Mouse (Mus musculus) heart, adult 2 months (tissue): ENCODE results near the gene Gm5447. TPM values are rescaled to one million over a fixed set of nuclear protein-coding genes. Genes with fewer than 3 reads are reported as not detected.

Experiments used
- DNase-seq, 2 experiments: peaks; one replicate each; pipeline ENCODE4 v3.0.0; 2021
- H3K27ac ChIP-seq: fragments of 200-600 bp; 2 replicates; pipeline ENCODE4 v1.8.1; 2022
- H3K27me3 ChIP-seq: fragments of 200-500 bp; 2 replicates; pipeline ENCODE4 v1.6.1; 2012; ENCODE audit warnings: mild to moderate bottlenecking, low read length, inconsistent platforms, mixed read lengths; ENCODE audit not compliant: control insufficient read depth, insufficient read depth
- H3K36me3 ChIP-seq: fragments of 200-500 bp; 2 replicates; pipeline ENCODE4 v1.6.1; 2012; ENCODE audit warnings: low read length, inconsistent platforms; ENCODE audit not compliant: control insufficient read depth, insufficient read depth
- H3K4me1 ChIP-seq: fragments of 200-500 bp; 2 replicates; pipeline ENCODE4 v1.6.1; 2011; ENCODE audit warnings: low read length; ENCODE audit not compliant: control insufficient read depth, insufficient read depth
- H3K4me3 ChIP-seq: fragments of 200-600 bp; 2 replicates; pipeline ENCODE4 v1.8.1; 2022
- H3K79me2 ChIP-seq: fragments of 200-500 bp; replicated peaks from 2 replicates; pipeline ENCODE4 v1.6.1; 2012; ENCODE audit warnings: mild to moderate bottlenecking, inconsistent platforms, low read length, moderate library complexity, mixed read lengths; ENCODE audit not compliant: control insufficient read depth, insufficient read depth
- H3K9ac ChIP-seq: fragments of 200-500 bp; 2 replicates; pipeline ENCODE4 v1.6.1; 2012; ENCODE audit warnings: low read depth, mild to moderate bottlenecking, control low read depth, inconsistent platforms, low read length, mixed read lengths
- CTCF ChIP-seq: fragments of 200-600 bp; IDR thresholded peaks from 2 replicates; pipeline ENCODE4 v1.8.1; 2022; ENCODE audit warnings: antibody characterized with exemption, mild to moderate bottlenecking, moderate library complexity
- EP300 ChIP-seq: fragments of 200-500 bp; IDR thresholded peaks from 2 replicates; pipeline ENCODE4 v1.6.1; 2011; ENCODE audit warnings: low read depth, low read length, control low read depth; ENCODE audit not compliant: insufficient read depth
- POLR2A ChIP-seq: fragments of 200-500 bp; IDR thresholded peaks from 2 replicates; pipeline ENCODE4 v1.6.1; 2011; ENCODE audit warnings: mild to moderate bottlenecking, low read depth, low read length, control low read depth; ENCODE audit not compliant: insufficient read depth
- WGBS: fragments of 180-500 bp; shearing (Covaris S2); methylation state at CpG from one replicate; pipeline ENCODE4 v1.1.7; 2018; 5-methylcytosine and 5-hydroxymethylcytosine counted together
- intact Hi-C: fragments of 180-260 bp; cut with DNase I; formaldehyde crosslinking; loops from one replicate; pipeline ENCODE4 v1.15.1; 2025
- polyA plus RNA-seq: library from polyadenylated mRNA; depleted of rRNA; stranded (reverse); fragments of >200 nt; gene quantifications from 2 replicates; pipeline ENCODE4 v1.2.3, GENCODE M21; 2012
- total RNA-seq, 2 experiments: library from RNA; stranded (reverse); gene quantifications; 2 replicates each; pipeline ENCODE4 v1.2.3; 2021

The Gm5447 gene
- total and polyA plus RNA-seq, 3 experiments: not detected

DNA sequence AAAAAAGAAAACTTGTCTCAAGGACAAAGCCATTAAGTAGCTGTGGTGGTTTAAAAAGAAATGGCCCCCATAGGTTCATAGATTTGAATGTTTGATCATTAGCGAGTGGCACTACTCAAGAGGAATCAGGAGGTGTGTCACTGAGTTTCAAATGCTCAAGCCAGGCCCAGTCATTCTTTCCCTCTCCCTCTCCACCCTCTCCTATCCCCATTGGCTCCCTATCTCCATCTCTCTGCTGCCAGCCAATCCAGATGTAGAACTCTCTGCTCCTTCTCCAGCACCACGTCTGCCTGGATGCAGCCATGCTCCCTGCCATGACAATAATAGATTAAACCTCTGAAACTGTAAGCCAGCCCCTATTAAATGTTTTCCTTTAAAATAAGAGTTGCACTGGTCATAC is 12.1 kb upstream of the Gm5447 start:
- no peaks in the 10 kb centered on the region; the same call in 1 of the 2 replicates for H3K36me3 ChIP-seq
- H3K4me1 ChIP-seq: peaks cover 2% of the 10 kb centered on the region
- no peak overlapping the region for H3K27ac ChIP-seq
- no peak for TF ChIP-seq POLR2A
- no peak for TF ChIP-seq EP300
- TF ChIP-seq CTCF: no peak
- intact Hi-C loops: no loop called here
- no peak overlapping the region for H3K4me3 ChIP-seq
- H3K9ac ChIP-seq: no peak overlapping the region
- H3K79me2 ChIP-seq: peaks cover 9% of the 10 kb centered on the region
- WGBS: 62% methylated on average over 2 of the region's 2 CpGs
- DNase-seq: no peak
- no peaks in the 10 kb centered on the region for H3K27me3 ChIP-seq

DNA sequence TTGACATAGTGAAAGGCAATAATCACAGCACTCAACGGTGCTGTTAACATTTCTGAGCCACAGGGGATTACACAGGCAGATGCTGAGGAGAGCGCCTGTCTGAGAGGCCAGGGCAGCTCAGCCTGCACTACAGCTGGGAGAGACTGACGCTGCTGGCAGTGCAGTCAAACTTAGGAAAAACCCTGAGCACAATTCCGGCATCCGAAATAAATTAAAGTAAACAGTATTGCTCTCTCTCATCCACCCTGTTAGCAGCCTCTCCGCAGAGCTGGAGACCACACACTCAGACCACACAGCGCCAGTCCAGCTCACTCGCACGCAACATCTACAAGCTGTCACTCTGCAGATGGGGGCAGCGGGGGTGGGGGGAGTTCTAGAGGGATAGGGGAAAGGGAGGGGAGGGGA is 7.5 kb upstream of the Gm5447 start:
- no peak overlapping the region for H3K4me3 ChIP-seq
- 33% methylated on average over 10 of the region's 10 CpGs for WGBS
- intact Hi-C loops: loop anchor here (5.0 kb wide), 1 partner anchor 34 kb away; no protein-coding TSS in a partner anchor

DNA sequence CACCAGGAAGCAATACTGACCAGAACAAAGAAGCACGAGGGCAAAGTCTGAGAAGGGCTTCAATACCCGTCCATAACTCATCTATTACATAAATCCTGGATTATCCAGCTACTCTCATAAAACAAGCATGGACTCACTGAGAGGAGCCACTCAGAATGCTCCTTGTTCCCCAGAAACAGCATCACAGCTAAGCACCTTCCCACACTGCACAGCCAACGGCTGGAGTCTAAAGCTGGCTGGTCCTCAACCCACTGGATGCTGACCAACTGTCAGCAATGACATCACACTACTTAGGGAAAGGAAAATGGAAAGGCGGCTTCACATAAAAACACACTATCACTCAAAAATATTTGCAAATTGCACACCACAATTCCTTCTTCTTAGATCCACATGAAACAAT is 5.7 kb upstream of the Gm5447 start:
- DNase-seq: peak; percentile 17 to 29
- intact Hi-C loops: loop anchor here (5.0 kb wide), 1 partner anchor 36 kb away; no protein-coding TSS in a partner anchor
- no peak overlapping the region for H3K9ac ChIP-seq
- TF ChIP-seq POLR2A: no peak
- TF ChIP-seq EP300: no peak
- TF ChIP-seq CTCF: no peak
- no peak overlapping the region for H3K4me3 ChIP-seq
- H3K27ac ChIP-seq: no peak overlapping the region
- H3K36me3 ChIP-seq: peaks cover 4% of the 10 kb centered on the region; the same call in 1 of the 2 replicates
- peaks cover 4% of the 10 kb centered on the region; the same call in 1 of the 2 replicates for H3K79me2 ChIP-seq
- WGBS: 40% methylated on average over 4 of the region's 4 CpGs
- H3K27me3 ChIP-seq: no peaks in the 10 kb centered on the region
- H3K4me1 ChIP-seq: peaks cover 7% of the 10 kb centered on the region

More for the DNA sequence above, 7.5 kb upstream of the Gm5447 start:
- no peaks in the 10 kb centered on the region for H3K27me3 ChIP-seq
- H3K9ac ChIP-seq: no peak overlapping the region
- H3K4me1 ChIP-seq: peaks cover 7% of the 10 kb centered on the region
- H3K27ac ChIP-seq: no peak overlapping the region
- peaks cover 6% of the 10 kb centered on the region for H3K79me2 ChIP-seq
- peaks cover 3% of the 10 kb centered on the region; the same call in 1 of the 2 replicates for H3K36me3 ChIP-seq
- TF ChIP-seq EP300 (no peak), CTCF (no peak), POLR2A (no peak)
- no peak for DNase-seq

DNA sequence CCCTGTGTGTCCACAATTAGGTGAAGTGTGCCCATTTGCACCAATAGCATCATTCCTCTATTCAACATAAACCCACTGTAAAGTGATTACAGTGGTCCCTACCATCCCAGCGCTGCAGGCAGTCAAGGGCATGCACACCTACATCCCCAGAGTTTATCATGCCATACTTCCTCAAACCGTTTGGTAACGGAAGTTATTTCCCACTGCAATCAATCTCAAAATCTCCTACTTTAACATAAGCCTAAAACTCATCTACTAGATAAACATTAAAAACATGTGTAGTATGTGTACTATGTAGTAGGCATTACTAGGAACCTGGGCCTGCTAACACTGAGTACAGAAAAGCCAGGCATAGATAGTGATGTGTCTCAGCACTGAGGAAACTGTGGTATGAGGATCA is 3.0 kb upstream of the Gm5447 start:
- TF ChIP-seq POLR2A (no peak), EP300 (no peak), CTCF (no peak)
- no peaks in the 10 kb centered on the region for H3K27me3 ChIP-seq
- H3K4me3 ChIP-seq: no peak overlapping the region
- no peak overlapping the region for H3K27ac ChIP-seq
- peaks cover 7% of the 10 kb centered on the region for H3K4me1 ChIP-seq
- peaks cover 4% of the 10 kb centered on the region; the same call in 1 of the 2 replicates for H3K36me3 ChIP-seq
- WGBS: 64% methylated on average over 3 of the region's 3 CpGs
- no peak overlapping the region for H3K9ac ChIP-seq
- H3K79me2 ChIP-seq: no peaks in the 10 kb centered on the region
- no peak for DNase-seq
- intact Hi-C loops: loop anchor here (5.0 kb wide), 1 partner anchor 424 kb away; the partner anchor contains the start of gene Uqcrfs1

DNA sequence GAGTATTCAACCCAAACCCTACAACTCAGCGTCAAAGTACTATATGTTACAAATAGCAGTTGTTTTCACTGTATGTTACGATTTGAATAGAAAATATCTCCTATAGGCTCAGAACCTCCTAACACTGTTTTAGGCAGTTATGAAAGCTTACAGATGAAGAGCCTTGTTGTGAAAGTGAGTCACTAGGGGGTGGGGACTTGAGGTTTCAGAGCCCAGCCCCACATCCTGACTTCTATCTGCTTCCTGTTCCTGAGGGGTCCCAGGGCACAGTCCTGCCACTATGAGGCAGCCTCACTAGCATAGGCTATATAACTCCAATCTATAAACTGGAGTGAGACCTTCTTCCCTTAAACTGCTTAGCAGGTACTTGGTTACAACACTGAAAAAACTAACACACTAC is 1.9 kb upstream of the Gm5447 start:
- DNase-seq: peak in 1 of 2 experiments; percentile 14
- Histone ChIP-seq H3K36me3 (peaks cover 4% of the 10 kb centered on the region; the same call in 1 of the 2 replicates), H3K4me1 (peaks cover 5% of the 10 kb centered on the region), H3K4me3 (no peak overlapping the region), H3K27ac (no peak overlapping the region), H3K9ac (no peak overlapping the region), H3K27me3 (peaks cover under 1% of the 10 kb centered on the region), H3K79me2 (no peaks in the 10 kb centered on the region)
- no peak for TF ChIP-seq EP300
- TF ChIP-seq POLR2A: no peak
- no peak for TF ChIP-seq CTCF
- intact Hi-C loops: loop anchor here (5.0 kb wide), 1 partner anchor 425 kb away; the partner anchor contains the start of gene Uqcrfs1
- WGBS: 73% methylated on average over 2 of the region's 2 CpGs

DNA sequence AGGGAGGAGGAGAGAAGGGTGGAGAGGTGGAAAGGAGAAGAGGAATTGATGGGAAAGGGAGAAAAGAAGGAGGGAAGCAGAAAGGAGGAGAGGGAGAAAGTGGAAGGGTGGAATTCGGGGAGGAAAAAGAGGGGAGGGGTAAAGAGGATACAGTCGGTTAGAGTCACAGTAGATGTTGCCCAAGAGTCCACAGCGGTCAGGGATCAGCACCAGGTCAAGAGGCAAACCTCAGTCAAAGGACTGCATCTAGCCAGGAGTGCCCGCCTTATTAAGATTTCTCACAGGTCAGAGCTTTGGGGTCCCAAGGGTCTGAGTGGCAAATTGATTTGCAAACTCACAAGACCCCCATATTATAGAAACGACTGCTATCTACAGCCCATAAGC is 235 bp downstream of the Gm5447 start:
- no peaks in the 10 kb centered on the region for H3K79me2 ChIP-seq
- 16% methylated on average over 5 of the region's 5 CpGs for WGBS
- TF ChIP-seq EP300 (no peak), CTCF (no peak), POLR2A (no peak)
- no peak for DNase-seq
- H3K4me3 ChIP-seq: peak overlapping the region; percentile 85
- peak overlapping the region; percentile 19 for H3K9ac ChIP-seq
- H3K4me1 ChIP-seq: no peaks in the 10 kb centered on the region; the same call in none of the 2 replicates
- H3K36me3 ChIP-seq: peaks cover 2% of the 10 kb centered on the region; the same call in 1 of the 2 replicates
- intact Hi-C loops: loop anchor here (1.0 to 5.0 kb wide), 2 partner anchors 10 to 427 kb away; partner anchors contain the start of gene Uqcrfs1
- peak overlapping the region; percentile 82 for H3K27ac ChIP-seq
- H3K27me3 ChIP-seq: peaks cover 2% of the 10 kb centered on the region
